ENCODE assay signal across 17 mouse cellular contexts in the genomic region with DNA sequence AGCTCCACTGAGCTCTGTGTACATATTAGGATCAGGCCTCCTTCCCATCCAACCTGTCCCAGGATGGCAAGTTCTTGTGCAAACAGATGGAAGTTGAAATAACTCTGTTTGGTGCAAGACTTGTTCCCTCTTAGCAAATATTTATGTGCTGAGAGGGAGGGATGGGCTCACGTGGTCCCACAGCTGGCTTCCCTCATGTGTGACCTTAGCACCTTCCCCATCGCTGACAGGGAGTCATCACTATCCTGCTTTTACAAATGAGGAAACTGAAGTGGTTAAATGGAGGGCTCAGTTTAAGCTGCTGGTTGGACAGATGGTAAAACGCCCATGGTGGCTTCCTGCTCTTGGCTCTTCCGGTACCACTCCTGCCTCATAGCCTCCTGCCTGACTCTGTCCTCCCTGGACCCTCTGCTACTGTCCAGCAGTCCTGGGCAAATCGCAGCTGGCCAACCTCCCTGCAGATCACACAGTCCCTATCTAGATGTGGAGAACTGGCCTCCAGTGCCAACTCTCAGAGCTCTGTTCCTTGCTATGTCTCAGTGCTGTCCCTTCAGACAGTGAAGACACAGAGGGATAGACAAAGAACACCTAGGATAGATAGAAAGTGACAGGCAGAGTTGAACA. TPM values are rescaled to one million over a fixed set of nuclear protein-coding genes. Genes with fewer than 3 reads are reported as not detected.
DNase-seq lines count a peak whose midpoint lies in the region; ATAC-seq and TF ChIP-seq lines count a peak whose summit lies in the region.
"Had no signal": no experiment of that assay in that cellular context is flagged by ENCODE, and none has a peak within 500 bp of the region (broad histone marks: within the 10 kb centered on the region; RNA-seq: fewer than 3 reads in every experiment).

No protein-coding gene starts in this region.

- ATAC-seq in granulocyte monocyte progenitor cell, adult 5-6 weeks (replicated peaks; ENCODE audit: poor library complexity, severe bottlenecking), result peak; percentile 65
- peak; percentile 33; the same call in 1 of the 2 replicates for ATAC-seq in liver, embryonic 14.5 days (ENCODE audit: insufficient read depth)

- no peak overlapping the region for H3K9ac ChIP-seq in liver, adult 2 months (ENCODE audit: low read depth, low read length)
- no peak overlapping the region for H3K9ac ChIP-seq in liver, embryonic 14.5 days (replicated peaks)
- H3K9ac ChIP-seq: heart, embryonic 15.5 days had no signal

- TF ChIP-seq EP300 in liver, embryonic 14.5 days (IDR thresholded peaks at IDR 0.05; ENCODE audit: low read depth), result no peak

- H3K79me2 ChIP-seq in liver, adult 2 months (ENCODE audit: control insufficient read depth, insufficient read depth, low read length), result no peaks in the 10 kb centered on the region

- no peak for TF ChIP-seq CTCF in liver, adult 2 months (IDR thresholded peaks at IDR 0.05; ENCODE audit: low read depth, low read length)
- no peak for TF ChIP-seq CTCF in liver, embryonic 14.5 days (IDR thresholded peaks at IDR 0.05; ENCODE audit: low read depth)
- TF ChIP-seq CTCF in small intestine, adult 2 months (IDR thresholded peaks at IDR 0.05; ENCODE audit: extremely low read depth, insufficient read length, insufficient replicate concordance, low read depth, low read length), result no peak
- no peak for TF ChIP-seq CTCF in thymus, adult 2 months (IDR thresholded peaks at IDR 0.05; ENCODE audit: borderline replicate concordance, control insufficient read depth, extremely low read depth, insufficient read depth, low read length, poor library complexity)

- 16% methylated on average over 5 of the region's 5 CpGs for WGBS in liver, adult 2 months
- 33% methylated on average over 5 of the region's 5 CpGs for WGBS in liver, embryonic 14.5 days (ENCODE audit: insufficient replicate concordance)
- WGBS in small intestine, adult 2 months, result 29% methylated on average over 5 of the region's 5 CpGs
- 32% methylated on average over 5 of the region's 5 CpGs for WGBS in thymus, adult 2 months

- TF ChIP-seq POLR2A in liver, adult 2 months (IDR thresholded peaks at IDR 0.05; ENCODE audit: extremely low read depth, insufficient read depth, low read length), result no peak
- no peak for TF ChIP-seq POLR2A in small intestine, adult 2 months (IDR thresholded peaks at IDR 0.05; ENCODE audit: low read depth, low read length)
- no peak for TF ChIP-seq POLR2A in thymus, adult 2 months (IDR thresholded peaks at IDR 0.05; ENCODE audit: control insufficient read depth, extremely low read depth, insufficient read depth, low read length, poor library complexity)

- no peaks in the 10 kb centered on the region for H3K9me3 ChIP-seq in liver, embryonic 14.5 days (ENCODE audit: control insufficient read depth, low read length)
- H3K9me3 ChIP-seq: heart, embryonic 15.5 days; hindbrain, embryonic 10.5 days had no signal

- H3K4me2 ChIP-seq in liver, embryonic 14.5 days (ENCODE audit: low read depth), result no peak overlapping the region
- H3K4me2 ChIP-seq: heart, embryonic 15.5 days had no signal

- no peak overlapping the region for H3K27ac ChIP-seq in liver, adult 2 months (replicated peaks; ENCODE audit: insufficient read depth, low read depth, low read length)
- no peak overlapping the region for H3K27ac ChIP-seq in liver, embryonic 14.5 days
- peak overlapping the region; percentile 42; the same call in 1 of the 2 replicates for H3K27ac ChIP-seq in small intestine, adult 2 months (ENCODE audit: insufficient read depth, low read depth, low read length)
- no peak overlapping the region for H3K27ac ChIP-seq in thymus, adult 2 months (ENCODE audit: control insufficient read depth, insufficient read depth, low read length)
- H3K27ac ChIP-seq: heart, embryonic 15.5 days; hindbrain, embryonic 10.5 days; kidney, postnatal 0 days had no signal

- DNase-seq in liver, adult 2 months (ENCODE audit: extremely low read depth, low read depth, low spot score), result peak; percentile 27
- no peak for DNase-seq in liver
- no peak for DNase-seq in liver, embryonic 14.5 days (ENCODE audit: low read depth in 3 of 3, low spot score in 3 of 3)
- DNase-seq in cerebellum, postnatal 4 days (ENCODE audit: low spot score in 2 of 2), result no peak
- no peak for DNase-seq in gastrocnemius, postnatal 10 days
- no peak for DNase-seq in thymus, adult 2 months
- DNase-seq: cerebellum, adult 9-11 months; embryo, embryonic 11 days; layer of hippocampus, adult 9-11 months; midbrain, embryonic 14.5 days; thymus, postnatal 25 days had no signal

- H3K4me1 ChIP-seq in liver, adult 2 months (ENCODE audit: control insufficient read depth, insufficient read depth, low read length), result no peaks in the 10 kb centered on the region; the same call in 1 of the 2 replicates
- no peaks in the 10 kb centered on the region for H3K4me1 ChIP-seq in liver, embryonic 14.5 days (replicated peaks; ENCODE audit: control insufficient read depth in 2 of 2, insufficient read depth in 2 of 2, low read length in 1 of 2)
- no peaks in the 10 kb centered on the region; the same call in 1 of the 2 replicates for H3K4me1 ChIP-seq in small intestine, adult 2 months (ENCODE audit: control insufficient read depth, insufficient read depth, insufficient read length, low read length)
- H3K4me1 ChIP-seq in thymus, adult 2 months (replicated peaks; ENCODE audit: control insufficient read depth, insufficient read depth, low read length), result 0 out of 2 replicates have a peak, but pooled peaks cover 2% of the 10 kb centered on the region
- H3K4me1 ChIP-seq: heart, embryonic 15.5 days had no signal

- H3K27me3 ChIP-seq in liver, adult 2 months (ENCODE audit: control insufficient read depth, insufficient read depth, low read length), result no peaks in the 10 kb centered on the region
- H3K27me3 ChIP-seq in liver, embryonic 14.5 days (ENCODE audit: control insufficient read depth, insufficient read depth, low read length), result no peaks in the 10 kb centered on the region
- H3K27me3 ChIP-seq in small intestine, adult 2 months (ENCODE audit: control insufficient read depth, insufficient read depth, low read length), result no peaks in the 10 kb centered on the region
- no peaks in the 10 kb centered on the region for H3K27me3 ChIP-seq in thymus, adult 2 months (ENCODE audit: control insufficient read depth, insufficient read depth, low read length)
- H3K27me3 ChIP-seq: heart, embryonic 15.5 days had no signal

- H3K4me3 ChIP-seq in liver, adult 2 months (ENCODE audit: insufficient read depth, low read depth, low read length), result no peak overlapping the region
- no peak overlapping the region for H3K4me3 ChIP-seq in liver, embryonic 14.5 days (ENCODE audit: insufficient read depth in 1 of 2, low read depth in 2 of 2, low read length in 2 of 2)
- no peak overlapping the region for H3K4me3 ChIP-seq in small intestine, adult 2 months (ENCODE audit: low read depth, low read length)
- H3K4me3 ChIP-seq in thymus, adult 2 months (ENCODE audit: control insufficient read depth, insufficient read depth, low read length), result no peak overlapping the region
- H3K4me3 ChIP-seq: heart, embryonic 15.5 days; hindbrain, embryonic 10.5 days had no signal

- H3K36me3 ChIP-seq in liver, adult 2 months (ENCODE audit: control insufficient read depth, insufficient read depth, low read length), result no peaks in the 10 kb centered on the region
- H3K36me3 ChIP-seq in liver, embryonic 14.5 days (replicated peaks; ENCODE audit: control insufficient read depth, insufficient read depth, low read depth), result no peaks in the 10 kb centered on the region
- H3K36me3 ChIP-seq in small intestine, adult 2 months (ENCODE audit: control insufficient read depth, insufficient read depth, low read length), result no peaks in the 10 kb centered on the region
- no peaks in the 10 kb centered on the region for H3K36me3 ChIP-seq in thymus, adult 2 months (ENCODE audit: control insufficient read depth, insufficient read depth, low read length)
- H3K36me3 ChIP-seq: heart, embryonic 15.5 days; hindbrain, embryonic 10.5 days had no signal

RNA-seq across cellular contexts. Expression of a gene that starts 45.6 kb away (rescaled TPM):
- 2.8 and 8.3 TPM in 2 replicates for total RNA-seq in liver, adult 2 months (2014; rRNA removed)
- polyA plus RNA-seq in liver, adult 2 months (2012; rRNA removed), result 2.0 and 2.2 TPM in 2 replicates
- 200 and 228 TPM in 2 replicates for total RNA-seq in granulocyte monocyte progenitor cell, adult 5-6 weeks (2014; fragmentation: Nextera tagmentation)
- 271 and 288 TPM in 2 replicates for total RNA-seq in granulocyte monocyte progenitor cell, adult 5-6 weeks (2017)
- polyA plus RNA-seq in liver, embryonic 14.5 days (2012; rRNA removed), result 115 and 126 TPM in 2 replicates
- polyA plus RNA-seq in liver, embryonic 14.5 days (2014; fragmentation: Nextera tagmentation; extraction: Ambion mirVana), result 145 and 158 TPM in 2 replicates
- polyA plus RNA-seq in small intestine, adult 2 months (2012; rRNA removed), result 8.7 and 22.0 TPM in 2 replicates
- total RNA-seq in gastrocnemius, postnatal 10 days (2021), result 10 to 100 TPM; 11.9 to 15.5 TPM
- polyA plus RNA-seq in thymus, adult 2 months (2012; rRNA removed), result 167 and 212 TPM in 2 replicates

RNA-seq across cellular contexts. Expression of a gene that starts 58.8 kb away (rescaled TPM):
- total RNA-seq in liver, adult 2 months (2014; rRNA removed), result 0.09 TPM in 1 of 2 replicates, not detected in the other
- polyA plus RNA-seq in liver, adult 2 months (2012; rRNA removed), result 0.02 and 0.13 TPM in 2 replicates
- not detected in 2 replicates for total RNA-seq in granulocyte monocyte progenitor cell, adult 5-6 weeks (2014; fragmentation: Nextera tagmentation)
- 0.22 TPM in 1 of 2 replicates, not detected in the other for total RNA-seq in granulocyte monocyte progenitor cell, adult 5-6 weeks (2017)
- polyA plus RNA-seq in liver, embryonic 14.5 days (2012; rRNA removed), result 0.04 TPM in 1 of 2 replicates, not detected in the other
- polyA plus RNA-seq in liver, embryonic 14.5 days (2014; fragmentation: Nextera tagmentation; extraction: Ambion mirVana), result not detected in 2 replicates
- polyA plus RNA-seq in small intestine, adult 2 months (2012; rRNA removed), result 2.6 and 9.7 TPM in 2 replicates
- 1 to 10 TPM; 1.4 TPM for total RNA-seq in gastrocnemius, postnatal 10 days (2021)
- polyA plus RNA-seq in thymus, adult 2 months (2012; rRNA removed), result 2.1 and 2.4 TPM in 2 replicates
- polyA plus RNA-seq: forebrain, embryonic 11.5 days had no signal
